Mouse (Mus musculus): ENCODE measurements around the gene Sorcs2.

GRCm38 (mm10) chr5:35981976-35982375 is 416.0 kb downstream of the Sorcs2 start:
- TF ChIP-seq CTCF (IDR thresholded peaks at IDR 0.05; ENCODE audit: low read depth, low read length) (peak; percentile 94), POLR2A (IDR thresholded peaks at IDR 0.05; ENCODE audit: extremely low read depth, insufficient read depth, low read length) (no peak)

Data from liver, adult 2 months (tissue).